ENCODE assay signal across 11 mouse cellular contexts in genomic region chr14:45451090-45451489, GRCm38 (mm10). TPM values are rescaled to one million over a fixed set of nuclear protein-coding genes. Genes with fewer than 3 reads are reported as not detected.
DNase-seq lines count a peak whose midpoint lies in the region; ATAC-seq and TF ChIP-seq lines count a peak whose summit lies in the region.
"Had no signal": no experiment of that assay in that cellular context is flagged by ENCODE, and none has a peak within 500 bp of the region (broad histone marks: within the 10 kb centered on the region; RNA-seq: fewer than 3 reads in every experiment).

No protein-coding gene starts in this region.

- no peak overlapping the region for H3K4me3 ChIP-seq in forebrain, embryonic 10.5 days
- H3K4me3 ChIP-seq in forebrain, embryonic 13.5 days = no peak overlapping the region
- no peak overlapping the region for H3K4me3 ChIP-seq in kidney, embryonic 14.5 days (ENCODE audit: low read length)
- no peak overlapping the region for H3K4me3 ChIP-seq in MEL (ENCODE audit: control insufficient read depth in 1 of 2, insufficient read depth in 1 of 2, low read depth in 2 of 2, low read length in 2 of 2)
- no peak overlapping the region for H3K4me3 ChIP-seq in liver, adult 2 months (ENCODE audit: insufficient read depth, low read depth, low read length)
- H3K4me3 ChIP-seq: limb, embryonic 13.5 days had no signal

- H3K4me2 ChIP-seq in forebrain, embryonic 13.5 days = no peak overlapping the region
- no peak overlapping the region for H3K4me2 ChIP-seq in kidney, embryonic 14.5 days (replicated peaks; ENCODE audit: low read depth, low read length)
- H3K4me2 ChIP-seq: limb, embryonic 13.5 days had no signal

- no peaks in the 10 kb centered on the region for H3K27me3 ChIP-seq in forebrain, embryonic 10.5 days (ENCODE audit: poor library complexity, severe bottlenecking)
- no peaks in the 10 kb centered on the region for H3K27me3 ChIP-seq in forebrain, embryonic 13.5 days
- no peaks in the 10 kb centered on the region for H3K27me3 ChIP-seq in kidney, embryonic 14.5 days (ENCODE audit: control insufficient read depth, insufficient read depth, low read length)
- H3K27me3 ChIP-seq in MEL (ENCODE audit: control insufficient read depth in 1 of 2, insufficient read depth in 2 of 2, low read length in 2 of 2) = no peaks in the 10 kb centered on the region; a peak in 1 of 4 replicates
- H3K27me3 ChIP-seq in liver, adult 2 months (ENCODE audit: control insufficient read depth, insufficient read depth, low read length) = no peaks in the 10 kb centered on the region
- H3K27me3 ChIP-seq: limb, embryonic 13.5 days had no signal

- no peak for TF ChIP-seq POLR2A in MEL (IDR thresholded peaks at IDR 0.05; ENCODE audit: control insufficient read depth in 1 of 2, insufficient read depth in 1 of 2, low read depth in 1 of 2, low read length in 2 of 2, poor library complexity in 1 of 2)
- TF ChIP-seq POLR2A in liver, adult 2 months (IDR thresholded peaks at IDR 0.05; ENCODE audit: extremely low read depth, insufficient read depth, low read length) = no peak

- H3K9ac ChIP-seq in forebrain, embryonic 13.5 days = no peak overlapping the region
- no peak overlapping the region for H3K9ac ChIP-seq in kidney, embryonic 14.5 days (ENCODE audit: low read depth, low read length)
- H3K9ac ChIP-seq in MEL (ENCODE audit: control insufficient read depth, low read depth, low read length, poor library complexity, severe bottlenecking) = no peak overlapping the region
- H3K9ac ChIP-seq in liver, adult 2 months (ENCODE audit: low read depth, low read length) = no peak overlapping the region
- H3K9ac ChIP-seq: limb, embryonic 13.5 days had no signal

- H3K27ac ChIP-seq in forebrain, embryonic 10.5 days = peak overlapping the region; percentile 53; the same call in 1 of the 2 replicates
- H3K27ac ChIP-seq in forebrain, embryonic 13.5 days = no peak overlapping the region
- peak overlapping the region; percentile 37 for H3K27ac ChIP-seq in kidney, embryonic 14.5 days (ENCODE audit: low read depth, low read length)
- no peak overlapping the region for H3K27ac ChIP-seq in MEL (ENCODE audit: control insufficient read depth, low read depth, low read length)
- H3K27ac ChIP-seq in liver, adult 2 months (replicated peaks; ENCODE audit: insufficient read depth, low read depth, low read length) = peak overlapping the region; percentile 52
- H3K27ac ChIP-seq: limb, embryonic 13.5 days had no signal

- ATAC-seq in forebrain, embryonic 13.5 days = no peak
- ATAC-seq in kidney, embryonic 14.5 days (ENCODE audit: low FRiP score, low TSS enrichment) = no peak
- ATAC-seq: forebrain, embryonic 16.5 days; midbrain, embryonic 16.5 days had no signal

- no peaks in the 10 kb centered on the region for H3K9me3 ChIP-seq in forebrain, embryonic 10.5 days
- H3K9me3 ChIP-seq in forebrain, embryonic 13.5 days (replicated peaks) = no peaks in the 10 kb centered on the region
- H3K9me3 ChIP-seq in kidney, embryonic 14.5 days (ENCODE audit: control insufficient read depth, low read length) = no peaks in the 10 kb centered on the region
- no peaks in the 10 kb centered on the region for H3K9me3 ChIP-seq in MEL (replicated peaks; ENCODE audit: insufficient read depth, low read length)
- H3K9me3 ChIP-seq: limb, embryonic 13.5 days had no signal

- H3K36me3 ChIP-seq in forebrain, embryonic 10.5 days (replicated peaks) = no peaks in the 10 kb centered on the region
- H3K36me3 ChIP-seq in forebrain, embryonic 13.5 days (ENCODE audit: poor library complexity, severe bottlenecking) = no peaks in the 10 kb centered on the region
- no peaks in the 10 kb centered on the region for H3K36me3 ChIP-seq in kidney, embryonic 14.5 days (ENCODE audit: control insufficient read depth, insufficient read depth, low read length)
- peaks cover 0 to 11% of the 10 kb centered on the region in 2 experiments; a peak in 2 of 4 replicates for H3K36me3 ChIP-seq in MEL (ENCODE audit: control insufficient read depth in 1 of 2, insufficient read depth in 2 of 2, low read length in 2 of 2)
- H3K36me3 ChIP-seq in liver, adult 2 months (ENCODE audit: control insufficient read depth, insufficient read depth, low read length) = no peaks in the 10 kb centered on the region
- H3K36me3 ChIP-seq: limb, embryonic 13.5 days had no signal

- WGBS in forebrain, embryonic 10.5 days = 36% methylated on average over 2 of the region's 2 CpGs
- WGBS in forebrain, embryonic 13.5 days = 15% methylated on average over 2 of the region's 2 CpGs
- 42% methylated on average over 2 of the region's 2 CpGs for WGBS in kidney, embryonic 14.5 days
- WGBS in liver, adult 2 months = 72% methylated on average over 2 of the region's 2 CpGs

- TF ChIP-seq RAD21 in MEL (IDR thresholded peaks at IDR 0.05; ENCODE audit: low read depth, low read length) = no peak

- no peaks in the 10 kb centered on the region for H3K79me2 ChIP-seq in MEL (ENCODE audit: control insufficient read depth, insufficient read depth, low read length, poor library complexity)
- no peaks in the 10 kb centered on the region for H3K79me2 ChIP-seq in liver, adult 2 months (ENCODE audit: control insufficient read depth, insufficient read depth, low read length)

- TF ChIP-seq EP300 in MEL (IDR thresholded peaks at IDR 0.05; ENCODE audit: low read depth in 1 of 2, low read length in 2 of 2) = no peak

- DNase-seq in forebrain, embryonic 10.5 days (ENCODE audit: extremely low spot score, low spot score) = no peak
- no peak for DNase-seq in kidney, postnatal 14 days
- DNase-seq in MEL (ENCODE audit: low read depth, low spot score) = no peak
- peak; percentile 33 for DNase-seq in liver, adult 2 months (ENCODE audit: extremely low read depth, low read depth, low spot score)
- no peak for DNase-seq in layer of hippocampus, postnatal 36 days
- no peak for DNase-seq in adrenal gland, postnatal 10 days

- no peak for TF ChIP-seq CTCF in MEL (IDR thresholded peaks at IDR 0.05 in 2 of 3, conservative IDR thresholded peaks at IDR 0.05 in 1 of 3; ENCODE audit: control insufficient read depth in 1 of 3, insufficient read depth in 1 of 3, low read depth in 2 of 3, low read length in 3 of 3, poor library complexity in 1 of 3, severe bottlenecking in 1 of 3)
- no peak for TF ChIP-seq CTCF in liver, adult 2 months (IDR thresholded peaks at IDR 0.05; ENCODE audit: low read depth, low read length)

- peaks cover 51% of the 10 kb centered on the region for H3K4me1 ChIP-seq in forebrain, embryonic 10.5 days
- H3K4me1 ChIP-seq in forebrain, embryonic 13.5 days = peaks cover 18% of the 10 kb centered on the region
- peaks cover 41% of the 10 kb centered on the region for H3K4me1 ChIP-seq in kidney, embryonic 14.5 days (ENCODE audit: control insufficient read depth, insufficient read depth, low read length)
- peaks cover 0 to 13% of the 10 kb centered on the region in 2 experiments; a peak in 3 of 4 replicates for H3K4me1 ChIP-seq in MEL (ENCODE audit: control insufficient read depth in 1 of 2, insufficient read depth in 2 of 2, low read length in 2 of 2)
- peaks cover 7% of the 10 kb centered on the region for H3K4me1 ChIP-seq in liver, adult 2 months (ENCODE audit: control insufficient read depth, insufficient read depth, low read length)

TF ChIP-seq in MEL, 35 proteins besides CTCF, POLR2A, EP300 and RAD21:
- TF ChIP-seq NRF1 (IDR thresholded peaks at IDR 0.05; ENCODE audit: insufficient read depth, low read depth, low read length, poor library complexity, severe bottlenecking) = peak; percentile 44; the same call in 1 of the 2 replicates
- TF ChIP-seq MYC (IDR thresholded peaks at IDR 0.05; ENCODE audit: low read depth, low read length) = no peak
- TF ChIP-seq JUND (IDR thresholded peaks at IDR 0.05; ENCODE audit: low read depth, low read length) = no peak
- no peak for TF ChIP-seq TAL1 (IDR thresholded peaks at IDR 0.05; ENCODE audit: low read length)
- no peak for TF ChIP-seq ZNF384 (IDR thresholded peaks at IDR 0.05; ENCODE audit: low read depth, low read length)
- no peak for TF ChIP-seq MXI1 (IDR thresholded peaks at IDR 0.05; ENCODE audit: low read depth, low read length)

RNA-seq across cellular contexts. Expression of gene Gnpnat1, which starts 46.4 kb away (rescaled TPM):
- 41.1 and 45.9 TPM in 2 replicates for polyA plus RNA-seq in forebrain, embryonic 10.5 days (2016; fragmentation: Nextera tagmentation; extraction: Ambion mirVana)
- 24.1 and 25.0 TPM in 2 replicates for polyA plus RNA-seq in forebrain, embryonic 13.5 days (2015; fragmentation: Nextera tagmentation; extraction: Ambion mirVana)
- 56.3 and 74.5 TPM in 2 replicates for polyA plus RNA-seq in kidney, embryonic 14.5 days (2014; fragmentation: Nextera tagmentation; extraction: Ambion mirVana)
- 22.1 and 24.8 TPM in 2 replicates for total RNA-seq in MEL (2012; rRNA removed)
- 10 to 100 TPM in 1 of 2 experiments, not detected in 1; 26.8 TPM for polyA plus RNA-seq in MEL (2012; ENCODE audit: insufficient read depth in 1 of 2, insufficient read length in 2 of 2, low read depth in 1 of 2, low replicate concordance in 2 of 2, missing spikeins in 1 of 2)
- total RNA-seq in liver, adult 2 months (2014; rRNA removed) = 115 and 121 TPM in 2 replicates
- 23.5 and 30.6 TPM in 2 replicates for polyA plus RNA-seq in liver, adult 2 months (2012; rRNA removed)
- total RNA-seq in layer of hippocampus, postnatal 36 days (2021) = 10 to 100 TPM; 18.9 to 19.2 TPM
- total RNA-seq in adrenal gland, postnatal 10 days (2021) = 10 to 100 TPM; 31.9 to 36.4 TPM

Comparison
In these comparisons a context has a peak if more than half of its experiments do, and no peak if none do; other contexts are left out.
1. H3K27ac ChIP-seq: peak in forebrain, embryonic 10.5 days (single experiment), kidney, embryonic 14.5 days (single experiment) and liver, adult 2 months (single experiment); none in forebrain, embryonic 13.5 days (single experiment) and MEL (single experiment).